Mouse (Mus musculus): ENCODE measurements at regions not wholly inside any gene's neighbourhood (a gene's known extent, or its start where the extent isn't known, plus 50 kb on each side); places are given as distances from the start of the nearest gene placed in this dataset.

DNA sequence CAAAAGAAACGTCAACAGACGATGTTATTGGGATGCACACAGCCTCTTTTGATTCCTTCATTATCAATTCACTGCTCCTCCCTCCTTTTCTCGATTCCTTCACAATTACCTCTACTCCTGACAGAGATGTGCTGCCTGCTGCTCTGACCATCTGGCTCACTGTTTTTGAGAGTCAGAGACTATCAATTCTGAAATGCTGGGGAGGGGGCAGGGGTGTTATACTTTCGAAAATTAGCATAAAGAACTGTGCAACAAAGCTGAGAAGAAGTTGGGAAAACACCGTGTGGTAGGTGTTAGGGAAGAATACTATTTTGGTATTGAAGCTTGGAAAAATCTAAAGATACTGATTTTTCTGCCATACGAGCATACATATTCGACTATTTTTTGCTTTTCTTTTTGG is 96.4 kb downstream of the Nedd1 start:
- DNase-seq (ENCODE audit: low read depth, low spot score): no peak

DNA sequence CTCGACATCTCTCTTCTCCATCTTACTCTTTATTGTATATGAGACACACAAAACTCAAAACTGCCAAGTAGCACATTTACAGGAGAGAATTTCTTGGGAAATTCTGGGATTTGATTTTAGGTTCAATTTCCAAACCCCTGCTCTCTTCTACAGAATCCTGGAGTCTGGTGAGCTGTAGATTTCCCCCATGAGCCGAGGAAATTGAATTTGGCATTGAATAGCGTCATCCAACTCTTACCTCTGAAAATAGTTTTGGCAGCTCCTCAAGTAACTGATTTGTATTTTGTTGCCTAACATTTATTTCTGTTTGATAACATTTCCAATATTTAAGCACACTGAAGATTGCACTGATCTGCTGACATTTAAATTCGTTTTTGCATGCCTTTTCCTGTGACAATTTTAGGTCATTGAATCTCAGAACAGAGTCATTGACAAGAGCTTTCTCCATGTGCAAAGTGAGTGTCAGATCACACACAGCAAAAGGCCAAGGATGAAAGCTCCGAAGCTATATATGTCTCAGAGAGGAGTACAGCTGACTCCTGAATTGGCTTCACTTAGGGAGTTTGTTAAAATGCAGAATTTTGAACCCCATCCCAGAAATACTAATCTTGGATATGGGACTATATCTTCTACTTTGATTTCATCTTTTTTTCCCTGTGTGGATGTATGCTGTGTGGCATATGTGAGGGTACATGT is 106.4 kb downstream of the Nedd1 start:
- DNase-seq (ENCODE audit: low read depth, low spot score): no peak

DNA sequence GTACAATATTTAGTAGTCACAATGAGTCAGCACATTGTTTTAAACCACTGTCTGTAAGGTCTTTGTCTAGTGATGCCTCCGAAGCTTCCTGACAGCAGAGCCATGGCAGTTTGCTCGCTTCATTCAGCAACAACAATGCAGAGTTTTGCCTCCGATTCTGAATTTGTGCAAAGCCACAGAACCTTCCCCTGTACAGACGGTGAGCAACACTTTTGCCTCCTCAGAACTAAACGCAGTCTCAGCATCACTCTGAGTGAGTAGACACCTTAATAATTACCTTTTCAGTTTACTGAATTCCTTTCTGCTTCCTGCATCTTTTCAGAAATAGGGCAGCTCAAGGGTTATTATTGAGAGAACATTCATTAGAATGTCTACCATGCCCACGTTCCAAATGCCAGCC is 107.9 kb downstream of the Nedd1 start:
- no peak for DNase-seq (ENCODE audit: low read depth, low spot score)

DNA sequence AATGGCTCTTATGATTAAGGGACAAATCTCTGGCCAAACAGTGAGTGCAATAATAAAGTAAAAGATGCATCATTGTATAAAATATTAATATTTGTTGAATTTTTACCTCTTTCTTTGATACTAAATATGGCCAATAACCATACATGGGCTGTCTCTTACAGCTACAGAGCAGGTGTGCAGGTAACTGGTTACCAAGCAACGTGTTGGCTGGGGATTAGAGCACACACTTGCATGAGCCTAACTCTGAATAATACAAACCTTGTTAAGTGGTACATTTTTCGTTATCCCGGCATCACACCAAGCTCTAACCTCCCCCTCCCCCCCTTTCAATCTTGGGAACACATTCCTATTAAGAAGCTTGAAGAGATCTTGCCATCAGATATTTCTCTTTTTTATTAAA is 111.2 kb downstream of the Nedd1 start:
- DNase-seq (ENCODE audit: low read depth, low spot score): no peak

DNA sequence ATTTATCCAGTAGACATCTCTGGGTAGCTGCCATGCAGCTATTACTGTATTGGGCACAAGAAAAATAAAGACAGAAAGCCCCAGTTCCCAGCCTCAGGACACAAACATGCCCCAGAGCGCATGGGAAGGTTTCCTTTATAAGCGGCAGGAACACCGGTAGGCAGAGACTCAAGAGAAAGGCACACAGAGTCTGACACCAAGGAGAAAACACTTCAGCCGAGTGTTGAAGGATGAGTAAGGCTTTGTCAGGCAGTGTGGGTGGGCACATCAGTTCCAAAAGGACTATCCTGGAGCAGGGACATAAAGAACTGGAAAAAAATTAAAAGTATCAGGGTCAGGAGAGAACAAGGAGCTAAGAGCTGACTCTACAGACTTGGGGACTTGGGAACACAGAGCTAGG is 115.5 kb downstream of the Nedd1 start:
- peak; percentile 9 for DNase-seq (ENCODE audit: low read depth, low spot score)

DNA sequence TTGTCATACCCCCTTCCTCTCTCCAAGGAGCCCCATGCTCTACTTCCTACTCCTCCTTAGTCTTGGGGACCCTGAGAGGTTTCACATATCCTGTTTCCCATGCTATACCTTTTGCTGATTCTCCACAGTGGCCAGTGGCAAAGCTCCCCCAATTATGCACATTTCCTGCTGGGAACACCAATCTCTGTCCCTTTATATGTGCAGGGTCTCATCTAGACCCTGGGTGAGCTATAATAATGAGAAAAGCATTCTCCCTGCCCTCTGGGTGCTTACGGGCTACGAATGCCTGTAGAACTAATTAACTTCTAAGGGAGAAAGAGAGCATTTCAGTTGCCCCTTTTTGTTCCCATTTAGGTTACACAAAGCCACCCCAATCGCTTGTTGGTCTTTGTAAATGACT is 116.6 kb downstream of the Nedd1 start:
- no peak for DNase-seq (ENCODE audit: low read depth, low spot score)

DNA sequence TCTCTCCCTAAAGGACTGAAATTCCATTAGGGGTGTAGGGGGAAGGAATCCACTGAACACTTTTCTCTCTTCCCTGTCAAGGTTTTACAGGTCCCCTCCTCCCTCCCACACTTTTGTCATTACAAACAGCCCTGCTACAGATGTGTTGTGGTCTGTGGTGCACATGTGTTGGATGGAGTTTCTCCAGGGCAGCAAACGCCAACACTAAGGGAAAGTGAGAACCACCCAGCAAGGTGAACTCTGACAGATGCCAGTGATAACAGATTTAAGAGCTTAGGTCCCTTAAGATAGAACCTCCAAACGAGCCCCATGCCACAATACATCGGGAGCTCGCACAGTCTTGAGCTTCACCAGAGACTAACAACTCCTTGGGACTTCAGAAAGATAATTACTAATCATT is 122.1 kb downstream of the Nedd1 start:
- no peak for DNase-seq (ENCODE audit: low read depth, low spot score)

DNA sequence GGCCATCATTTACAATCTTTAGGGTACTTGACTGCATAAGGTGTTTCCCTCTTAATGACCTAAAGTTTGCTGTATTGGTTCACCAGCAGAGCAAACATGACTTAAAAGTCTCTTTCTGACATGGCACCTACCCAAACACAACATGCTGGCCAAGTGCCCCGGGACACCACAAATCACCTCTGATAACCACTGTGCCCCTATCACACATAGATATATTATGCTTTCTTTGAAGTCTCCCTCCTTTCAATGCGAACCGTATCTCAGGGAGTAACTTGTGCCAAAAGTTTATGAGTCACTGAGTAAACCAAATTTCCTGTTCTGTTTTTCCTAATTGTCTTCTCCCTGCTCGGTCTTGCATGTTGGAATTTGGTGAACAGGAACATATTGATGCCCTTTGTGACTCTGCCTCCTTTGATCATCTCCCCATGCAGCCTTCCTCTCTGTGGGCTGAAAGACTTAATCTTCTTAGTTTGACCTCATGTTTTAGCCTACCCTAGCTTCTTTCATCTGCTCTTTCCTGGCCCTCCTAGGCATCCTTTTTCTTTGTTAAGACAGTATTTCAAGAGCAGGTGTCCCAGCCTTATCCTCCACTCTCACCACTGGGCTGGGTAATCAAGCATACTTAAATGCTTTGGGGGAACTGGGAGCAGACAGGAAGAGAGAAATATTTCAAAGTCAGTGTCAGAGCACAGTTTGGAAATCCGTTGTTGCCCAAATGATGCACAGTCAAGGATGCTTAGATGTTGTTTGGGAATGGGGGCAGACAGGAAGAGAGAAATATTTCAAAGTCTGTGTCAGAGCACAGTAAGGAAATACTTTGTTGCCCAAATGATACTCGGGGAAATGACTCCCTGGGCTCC is 126.5 kb downstream of the Nedd1 start:
- DNase-seq (ENCODE audit: low read depth, low spot score): peak; percentile 11

DNA sequence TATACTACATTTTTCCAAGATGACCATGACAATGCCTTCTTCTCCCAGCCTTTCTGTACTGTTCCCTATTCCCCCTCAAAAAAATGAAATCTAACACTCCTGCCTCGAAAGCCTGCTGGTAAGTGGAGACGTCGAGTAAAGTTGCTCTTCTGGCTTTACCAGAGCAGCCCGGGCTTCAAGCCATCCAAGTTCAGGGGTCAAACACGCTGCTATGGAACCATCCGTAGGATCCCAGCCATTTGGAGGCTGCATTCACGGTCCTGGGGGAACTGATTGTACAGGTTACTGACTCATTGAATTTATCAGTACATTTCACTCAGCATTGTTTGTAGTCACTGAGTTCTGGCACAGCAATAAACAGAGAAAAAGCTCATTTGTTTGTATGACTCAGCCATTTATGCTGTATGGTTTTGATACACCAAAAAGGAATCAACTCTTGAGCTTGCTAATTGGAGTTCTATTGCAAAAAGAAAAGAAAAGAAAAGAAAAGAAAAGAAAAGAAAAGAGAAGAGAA is 128.2 kb downstream of the Nedd1 start:
- peak; percentile 17 for DNase-seq (ENCODE audit: low read depth, low spot score)

DNA sequence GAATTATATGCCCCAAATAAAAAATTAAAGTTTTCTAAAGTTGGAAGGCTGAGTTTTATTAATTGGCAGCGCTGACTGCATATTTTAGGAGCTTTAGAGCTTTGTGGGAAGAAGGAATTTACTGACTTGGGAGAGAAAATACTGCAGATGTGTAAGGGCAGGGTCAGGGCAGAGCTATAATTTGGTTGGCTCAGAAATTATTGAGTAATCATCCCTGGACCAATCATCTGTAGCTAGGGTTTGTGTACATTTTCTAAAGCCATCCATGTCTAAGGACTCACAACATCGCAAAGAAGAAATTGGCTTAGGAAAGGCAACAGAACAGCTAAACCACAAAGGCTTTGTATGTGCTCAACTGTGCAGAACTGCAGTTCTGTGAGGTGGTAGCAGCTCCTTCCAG is 143.3 kb downstream of the Nedd1 start:
- peak; percentile 23 for DNase-seq (ENCODE audit: low read depth, low spot score)

DNA sequence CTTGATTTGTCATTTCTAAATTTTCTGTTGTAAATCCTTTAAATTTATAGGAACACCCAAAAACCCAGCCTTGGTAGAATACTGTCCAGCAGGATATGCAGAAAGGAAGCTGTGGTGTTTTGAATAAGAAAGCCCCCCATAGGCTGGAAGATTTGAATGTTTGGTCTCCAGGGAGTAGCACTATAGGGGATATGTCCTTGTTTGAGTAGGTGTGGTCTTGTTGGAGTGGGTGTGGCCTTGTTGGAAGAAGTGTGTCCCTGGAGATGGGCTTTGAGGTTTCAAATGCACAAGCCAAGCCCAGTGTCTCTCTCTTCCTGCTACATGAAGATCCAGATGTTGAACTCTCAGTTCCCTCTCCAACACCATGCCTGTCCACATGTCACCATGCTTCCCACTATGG is 151.7 kb downstream of the Nedd1 start:
- no peak for DNase-seq (ENCODE audit: low read depth, low spot score)

DNA sequence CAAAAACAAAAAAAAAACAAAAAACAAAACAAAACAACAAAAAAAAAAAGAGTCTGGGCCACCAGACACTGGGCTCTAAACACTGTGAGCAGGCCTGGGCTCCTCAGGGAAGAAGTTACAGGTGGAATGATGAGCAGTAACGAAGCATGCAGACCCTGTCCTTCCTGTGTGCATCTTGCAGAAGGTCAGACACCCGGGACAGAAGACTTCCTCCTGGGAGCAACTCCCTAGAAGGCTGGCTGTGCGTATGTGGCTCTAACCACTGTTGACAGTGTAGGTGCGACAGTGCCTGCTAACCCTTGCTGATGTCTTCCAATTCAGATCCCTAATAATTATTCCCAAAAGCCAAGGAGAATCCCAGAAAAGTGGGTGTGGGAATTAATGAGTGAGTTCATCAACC is 164.8 kb downstream of the Nedd1 start:
- no peak for DNase-seq (ENCODE audit: low read depth, low spot score)

DNA sequence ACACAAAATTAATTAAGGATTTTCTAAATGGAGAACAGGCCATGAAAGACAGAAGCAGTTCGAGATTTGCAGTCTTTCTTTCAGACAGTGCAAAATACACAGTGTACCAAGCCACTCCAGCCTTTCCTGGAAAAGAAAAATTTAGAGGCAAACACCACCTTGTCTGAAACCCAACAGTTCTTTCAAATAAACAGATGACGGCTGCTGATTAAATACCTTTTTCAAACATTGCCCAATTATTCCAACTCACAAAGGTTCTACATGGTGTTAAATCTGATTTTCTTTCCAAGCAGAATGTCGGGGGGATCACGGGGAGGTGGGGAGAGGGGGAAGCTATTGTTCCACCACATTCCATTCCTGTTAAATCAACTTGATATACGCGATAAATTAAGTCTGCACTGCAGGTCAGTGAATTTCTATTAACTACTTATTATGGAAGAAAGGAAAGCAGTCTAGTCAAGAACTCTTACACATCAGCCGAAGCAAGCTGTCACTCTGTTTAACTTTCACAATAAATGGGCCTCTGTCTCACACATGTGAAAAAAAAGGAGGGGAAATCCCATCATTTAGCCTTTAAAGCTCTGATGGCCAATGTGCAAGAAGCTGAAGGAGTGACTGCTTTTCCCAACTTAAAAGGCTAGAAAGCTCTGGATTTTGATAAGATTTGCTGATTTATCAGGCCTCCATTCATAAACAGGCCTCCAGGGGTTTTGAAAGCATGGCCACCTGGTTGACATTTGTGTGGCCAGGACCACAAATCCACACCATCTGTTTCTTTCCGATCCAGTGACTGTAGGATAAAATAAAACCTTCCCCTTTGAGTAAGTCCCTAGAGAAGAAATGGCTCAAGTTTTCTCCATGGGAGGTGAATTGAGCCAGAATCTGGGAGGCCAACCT is 165.4 kb downstream of the Nedd1 start:
- DNase-seq (ENCODE audit: low read depth, low spot score): no peak

DNA sequence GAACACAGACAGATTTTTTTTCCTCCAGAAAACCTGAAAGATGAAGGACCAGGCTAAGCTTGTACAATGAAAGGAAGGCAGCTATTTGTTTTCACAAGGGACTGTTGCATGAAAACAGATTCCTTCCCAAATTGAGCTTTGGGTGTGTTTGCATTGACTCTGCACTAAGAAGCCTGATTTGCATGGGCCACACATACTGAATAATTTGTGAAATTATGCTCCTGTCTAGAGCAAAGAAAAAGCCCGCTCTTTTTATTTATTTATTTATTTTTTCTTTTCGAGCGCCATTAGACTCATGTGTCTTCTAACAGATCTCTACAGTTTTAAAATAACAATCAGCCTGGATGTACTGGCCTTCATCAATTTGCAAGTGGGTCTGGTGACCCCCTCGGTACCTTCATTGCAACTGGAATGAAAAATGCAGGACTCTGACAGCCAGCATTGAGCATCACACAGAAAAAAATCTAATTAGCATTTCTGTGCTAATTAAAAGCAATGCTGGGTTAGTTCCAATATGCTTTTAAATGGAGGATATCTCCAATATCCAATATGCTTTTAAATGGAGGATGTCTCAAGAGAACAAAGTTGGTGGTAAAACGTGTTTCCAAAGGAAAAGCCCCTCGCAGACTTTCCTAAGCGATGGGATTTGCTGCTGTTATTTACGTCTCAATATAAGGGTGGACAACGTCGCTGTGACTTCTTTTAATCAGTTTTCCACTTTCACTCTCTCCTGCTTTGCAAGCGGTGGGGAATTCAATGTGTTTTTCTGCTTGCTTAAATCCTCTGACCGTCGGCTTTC is 166.3 kb downstream of the Nedd1 start:
- no peak for DNase-seq (ENCODE audit: low read depth, low spot score)

DNA sequence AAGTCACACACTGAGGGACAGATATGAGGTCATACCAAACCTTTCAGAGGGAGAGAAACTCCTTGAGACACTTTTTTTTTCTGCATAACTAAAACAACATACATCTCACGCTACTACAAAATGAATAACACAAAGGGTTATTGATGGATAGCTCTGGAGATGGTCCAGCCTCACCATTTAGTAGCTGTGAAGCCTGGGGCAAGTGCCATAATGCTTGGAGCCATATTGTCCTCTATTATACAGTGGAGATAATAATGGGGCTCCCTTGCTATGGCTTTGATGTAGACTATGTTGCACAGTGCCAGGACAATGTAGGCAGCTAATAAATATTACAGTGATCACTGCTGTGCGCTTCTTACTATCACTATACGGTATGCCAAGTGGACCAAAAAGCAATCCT is 168.3 kb downstream of the Nedd1 start:
- no peak for DNase-seq (ENCODE audit: low read depth, low spot score)

DNA sequence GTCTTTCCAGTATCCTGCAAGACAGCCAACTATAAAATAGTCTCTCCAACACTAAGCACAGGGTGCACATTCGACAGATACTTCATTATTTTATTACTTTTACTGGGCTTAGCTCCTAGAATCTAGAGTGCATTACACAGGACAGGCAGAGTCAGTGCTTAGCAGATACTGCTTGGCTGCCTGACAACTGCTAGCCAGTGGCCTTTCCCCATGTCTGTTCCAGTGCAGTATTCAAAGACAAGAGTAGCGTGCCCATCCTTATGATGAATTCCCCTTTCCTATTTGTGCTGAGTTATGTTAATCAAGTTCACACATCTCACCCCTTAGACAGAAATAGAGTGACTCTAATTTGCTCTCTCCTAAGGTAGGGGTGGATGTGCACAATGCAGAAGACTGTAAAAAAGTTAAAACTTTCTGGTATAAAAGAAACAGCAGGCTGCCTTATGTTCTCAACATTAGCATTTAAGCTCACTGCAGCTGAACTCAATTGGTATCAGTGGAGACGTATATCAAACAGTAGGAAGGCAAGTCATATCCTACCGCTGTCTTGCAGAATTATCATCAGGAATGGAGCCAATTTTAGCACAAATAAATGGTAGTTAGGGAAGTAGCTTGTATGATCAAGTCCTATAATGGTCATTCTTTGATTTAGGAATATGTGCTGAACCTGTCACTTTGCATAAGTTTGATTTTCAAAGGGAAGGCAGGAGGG is 173.2 kb downstream of the Nedd1 start:
- no peak for DNase-seq (ENCODE audit: low read depth, low spot score)

DNA sequence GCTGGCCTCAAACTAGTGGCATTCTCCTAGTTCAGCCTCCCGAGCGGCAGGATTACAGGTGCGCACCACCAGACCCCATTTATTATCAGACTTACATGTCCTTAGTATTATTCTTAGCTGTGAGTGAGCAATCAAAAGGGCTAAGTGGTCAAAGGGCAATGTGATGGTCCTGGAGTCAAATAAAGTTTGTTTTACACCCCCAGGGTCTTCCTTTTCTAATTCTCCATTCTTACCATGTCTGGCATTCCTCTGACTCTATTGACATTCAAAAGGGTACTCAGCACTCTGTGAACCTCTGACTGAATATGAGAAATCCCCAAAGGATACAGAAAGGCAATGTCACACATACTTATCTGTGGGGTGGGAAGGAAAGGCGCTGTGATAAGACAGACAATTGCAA is 183.8 kb downstream of the Nedd1 start:
- no peak for DNase-seq (ENCODE audit: low read depth, low spot score)

DNA sequence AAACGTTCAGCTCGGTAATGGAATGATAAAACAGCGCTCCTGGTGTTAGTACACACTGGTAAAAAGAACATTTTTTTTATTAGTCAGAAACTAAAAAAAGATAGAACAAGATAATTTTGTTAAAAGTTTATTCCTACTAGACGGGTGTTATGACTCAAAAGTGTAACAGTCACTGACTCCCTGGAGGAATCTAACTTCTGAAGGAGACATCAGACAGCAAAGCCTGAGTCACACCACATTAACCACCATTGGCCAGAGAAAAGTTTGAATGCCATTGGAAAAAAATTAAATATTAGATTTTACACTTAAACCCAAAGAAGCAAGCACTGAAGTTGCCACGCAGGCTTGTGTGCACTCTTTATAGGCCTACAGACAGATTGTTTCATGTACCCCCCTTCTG is 205.3 kb downstream of the Nedd1 start:
- DNase-seq (ENCODE audit: low read depth, low spot score): peak; percentile 66

DNA sequence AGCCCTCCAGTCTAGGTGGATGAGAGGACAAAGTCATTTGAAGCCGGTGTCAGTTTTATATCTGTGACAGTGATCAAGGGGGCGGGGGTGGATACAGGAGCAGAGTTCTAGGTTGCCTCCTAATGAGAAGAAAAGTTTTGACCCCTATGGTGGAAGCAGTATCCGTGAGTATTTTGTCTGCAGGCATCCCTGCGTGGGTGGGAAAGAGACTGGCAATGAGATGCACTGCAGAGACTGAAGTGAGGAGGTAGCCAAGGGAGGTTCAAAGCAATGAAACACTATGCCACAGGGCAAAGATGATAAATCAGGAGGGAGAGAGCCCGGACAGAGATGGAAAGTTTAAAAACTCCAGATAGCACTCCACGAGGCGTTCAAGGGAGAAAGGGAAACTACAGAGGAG is 210.5 kb downstream of the Nedd1 start:
- DNase-seq (ENCODE audit: low read depth, low spot score): no peak

DNA sequence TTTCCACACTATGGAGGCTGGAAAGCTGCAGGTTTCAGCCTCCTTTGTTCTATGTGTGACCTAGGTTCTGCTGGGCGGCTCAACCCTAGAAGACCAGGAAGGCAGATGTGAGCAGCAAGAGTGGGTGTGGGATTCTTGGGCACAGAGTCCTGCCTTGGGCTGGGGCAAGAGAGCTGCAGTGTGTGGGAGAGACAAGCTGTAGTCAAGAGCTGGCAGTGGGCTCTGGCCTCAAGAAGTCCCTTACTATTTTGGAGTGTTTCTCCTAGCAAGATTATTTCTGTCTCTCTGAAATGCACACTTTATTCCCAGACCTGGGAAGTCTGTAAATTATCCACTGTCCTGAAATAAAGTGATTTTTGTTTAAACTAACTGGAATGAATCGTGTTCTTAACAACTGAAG is 211.5 kb downstream of the Nedd1 start:
- no peak for DNase-seq (ENCODE audit: low read depth, low spot score)

DNA sequence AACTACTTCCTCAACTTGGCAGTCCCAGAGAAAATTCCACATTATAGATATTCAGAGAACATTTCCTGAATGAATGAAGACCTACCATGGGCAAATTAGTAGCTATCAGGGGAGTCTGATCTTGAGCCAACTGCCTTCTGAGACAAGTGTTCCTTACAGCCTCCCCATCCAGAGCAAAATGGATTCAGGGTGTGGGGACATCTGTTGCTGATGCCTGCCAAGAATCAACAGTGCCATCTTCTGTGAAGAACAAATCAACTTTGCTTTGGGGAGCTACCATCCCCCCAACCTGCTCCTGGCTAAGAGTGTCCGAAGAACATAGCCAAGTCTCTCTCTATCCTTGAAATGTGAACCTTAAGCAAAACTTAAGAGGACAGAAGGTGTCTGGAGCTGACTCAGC is 217.9 kb downstream of the Nedd1 start:
- no peak for DNase-seq (ENCODE audit: low read depth, low spot score)

All from 3T3-L1 (cell line).